Mouse (Mus musculus) CD4-positive, CD25-positive, alpha-beta regulatory T cell, adult 2 months (primary cell): ENCODE results near the gene Atp8b5.

Experiments used
- DNase-seq: peaks from one replicate; pipeline ENCODE4 v3.0.0-alpha.2; 2012; ENCODE audit warnings: low read depth, low spot score

Atp8b5 gene

GRCm38 (mm10) chr4:43383246-43384082 is 116.5 kb downstream of the Atp8b5 start:
- DNase-seq, result no peak

- no peak for DNase-seq
Measured at GRCm38 (mm10) chr4:43384083-43384460, 117.1 kb downstream of the Atp8b5 start.

GRCm38 (mm10) chr4:43384541-43384940 is 117.6 kb downstream of the Atp8b5 start:
- no peak for DNase-seq

- no peak for DNase-seq
Measured at GRCm38 (mm10) chr4:43386932-43387331, 120.0 kb downstream of the Atp8b5 start.

- no peak for DNase-seq
Measured at GRCm38 (mm10) chr4:43389390-43389789, 122.4 kb downstream of the Atp8b5 start.

GRCm38 (mm10) chr4:43389845-43390440 is 123.0 kb downstream of the Atp8b5 start:
- DNase-seq, result no peak

GRCm38 (mm10) chr4:43391521-43392050 is 124.6 kb downstream of the Atp8b5 start:
- no peak for DNase-seq

- no peak for DNase-seq
Measured at GRCm38 (mm10) chr4:43394345-43394891, 127.5 kb downstream of the Atp8b5 start.

GRCm38 (mm10) chr4:43395147-43395546 is 128.2 kb downstream of the Atp8b5 start:
- DNase-seq, result no peak

GRCm38 (mm10) chr4:43395836-43396235 is 128.9 kb downstream of the Atp8b5 start:
- DNase-seq, result no peak

GRCm38 (mm10) chr4:43396381-43396780 is 129.4 kb downstream of the Atp8b5 start:
- DNase-seq, result no peak

- DNase-seq, result no peak
Measured at GRCm38 (mm10) chr4:43398014-43398413, 131.1 kb downstream of the Atp8b5 start.

GRCm38 (mm10) chr4:43398829-43399331 is 131.9 kb downstream of the Atp8b5 start:
- no peak for DNase-seq

GRCm38 (mm10) chr4:43399391-43400131 is 132.6 kb downstream of the Atp8b5 start:
- no peak for DNase-seq

- no peak for DNase-seq
Measured at GRCm38 (mm10) chr4:43400976-43401375, 134.0 kb downstream of the Atp8b5 start.

- no peak for DNase-seq
Measured at GRCm38 (mm10) chr4:43401486-43401885, 134.5 kb downstream of the Atp8b5 start.

- DNase-seq, result no peak
Measured at GRCm38 (mm10) chr4:43402212-43402611, 135.3 kb downstream of the Atp8b5 start.

- no peak for DNase-seq
Measured at GRCm38 (mm10) chr4:43404697-43405096, 137.7 kb downstream of the Atp8b5 start.

GRCm38 (mm10) chr4:43406162-43406971 is 139.4 kb downstream of the Atp8b5 start:
- DNase-seq, result no peak

GRCm38 (mm10) chr4:43407071-43407920 is 140.3 kb downstream of the Atp8b5 start:
- DNase-seq, result no peak
